Mouse (Mus musculus) bone marrow, adult 2 months (tissue): ENCODE data around the gene Usp47.
A peak's percentile ranks its signal among the peaks of the same experiment; 100 is the strongest.

ENCODE experiments used
- CTCF ChIP-seq: fragments of 200-500 bp; IDR thresholded peaks from 2 replicates; pipeline ENCODE4 v1.5.1; 2011; ENCODE audit warnings: low read length, control low read depth; ENCODE audit not compliant: control insufficient read depth, insufficient read depth
- POLR2A ChIP-seq: fragments of 200-500 bp; IDR thresholded peaks from 2 replicates; pipeline ENCODE4 v1.6.1; 2011; ENCODE audit warnings: low read depth, mild to moderate bottlenecking, control low read depth, low read length, borderline replicate concordance; ENCODE audit not compliant: control insufficient read depth

DNA sequence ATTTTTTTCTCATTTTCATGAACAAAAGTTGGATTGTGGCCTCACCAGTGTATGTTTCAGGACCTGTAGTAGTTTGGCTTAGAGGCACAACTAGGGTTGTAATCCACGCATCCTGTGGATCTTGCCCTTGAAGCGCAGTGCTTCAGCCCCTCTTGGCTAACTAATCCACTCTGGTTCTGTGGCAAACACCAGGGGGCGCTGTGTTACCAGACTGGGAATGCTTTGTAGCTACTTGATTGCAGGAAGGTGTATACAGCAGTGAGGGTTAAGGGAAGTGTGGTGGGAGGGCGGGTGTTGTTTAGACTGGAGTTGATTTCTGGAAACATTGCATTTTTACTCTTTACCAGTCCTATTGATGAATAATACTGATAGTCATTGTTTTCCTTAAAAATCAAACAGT lies 61.8 kb downstream of the Usp47 start:
- TF ChIP-seq POLR2A (no peak), CTCF (peak; percentile 79)
